ENCODE assay signal across 9 mouse cellular contexts in genomic region chr15:79400975-79401365, GRCm38 (mm10). TPM values are rescaled to one million over a fixed set of nuclear protein-coding genes. Genes with fewer than 3 reads are reported as not detected.
DNase-seq lines count a peak whose midpoint lies in the region; ATAC-seq lines count a peak whose summit lies in the region.
"Had no signal": no experiment of that assay in that cellular context is flagged by ENCODE, and none has a peak within 500 bp of the region (broad histone marks: within the 10 kb centered on the region; RNA-seq: fewer than 3 reads in every experiment).

No protein-coding gene starts in this region.

- DNase-seq in kidney, postnatal 25 days: no peak
- peak; percentile 51 for DNase-seq in heart, postnatal 4 days
- DNase-seq in thymus, postnatal 36 days: no peak
- no peak for DNase-seq in testis, postnatal 14 days (ENCODE audit: low spot score)
- DNase-seq in urinary bladder, postnatal 14 days (ENCODE audit: low spot score): no peak

- 49% methylated on average over 7 of the region's 7 CpGs for WGBS in kidney, embryonic 14.5 days
- 43% methylated on average over 7 of the region's 7 CpGs for WGBS in embryonic facial prominence, embryonic 12.5 days
- WGBS in midbrain, embryonic 16.5 days: 50% methylated on average over 7 of the region's 7 CpGs

- H3K27ac ChIP-seq in kidney, embryonic 14.5 days (ENCODE audit: low read depth, low read length): peak overlapping the region; percentile 30; the same call in 1 of the 2 replicates
- no peak overlapping the region for H3K27ac ChIP-seq in embryonic facial prominence, embryonic 12.5 days
- no peak overlapping the region for H3K27ac ChIP-seq in midbrain, embryonic 16.5 days (ENCODE audit: low read length)

- H3K36me3 ChIP-seq in kidney, embryonic 14.5 days (ENCODE audit: control insufficient read depth, insufficient read depth, low read length): peaks cover 7% of the 10 kb centered on the region; the same call in 1 of the 2 replicates
- peaks cover 6% of the 10 kb centered on the region; the same call in 1 of the 2 replicates for H3K36me3 ChIP-seq in embryonic facial prominence, embryonic 12.5 days
- no peaks in the 10 kb centered on the region for H3K36me3 ChIP-seq in midbrain, embryonic 16.5 days (ENCODE audit: control insufficient read depth, insufficient read depth, low read length)

- H3K27me3 ChIP-seq in kidney, embryonic 14.5 days (ENCODE audit: control insufficient read depth, insufficient read depth, low read length): no peaks in the 10 kb centered on the region
- no peaks in the 10 kb centered on the region for H3K27me3 ChIP-seq in embryonic facial prominence, embryonic 12.5 days
- H3K27me3 ChIP-seq in midbrain, embryonic 16.5 days (ENCODE audit: control insufficient read depth, insufficient read depth, low read depth, low read length): no peaks in the 10 kb centered on the region
- H3K27me3 ChIP-seq: Patski had no signal

- H3K4me3 ChIP-seq in kidney, embryonic 14.5 days (ENCODE audit: low read length): peak overlapping the region; percentile 6; the same call in 1 of the 2 replicates
- H3K4me3 ChIP-seq in embryonic facial prominence, embryonic 12.5 days: no peak overlapping the region
- H3K4me3 ChIP-seq in midbrain, embryonic 16.5 days (ENCODE audit: low read depth, low read length): 0 out of 2 replicates have a peak overlapping the region, but pooled peaks have one; percentile 3

- H3K4me2 ChIP-seq in kidney, embryonic 14.5 days (replicated peaks; ENCODE audit: low read depth, low read length): no peak overlapping the region
- peak overlapping the region; percentile 78; the same call in 1 of the 2 replicates for H3K4me2 ChIP-seq in embryonic facial prominence, embryonic 12.5 days (replicated peaks)
- H3K4me2 ChIP-seq in midbrain, embryonic 16.5 days (ENCODE audit: low read length): peak overlapping the region; percentile 89

- ATAC-seq in kidney, embryonic 14.5 days (ENCODE audit: low FRiP score, low TSS enrichment): no peak
- ATAC-seq in embryonic facial prominence, embryonic 12.5 days (ENCODE audit: insufficient number of reproducible peaks, insufficient read depth, low FRiP score, low TSS enrichment): no peak
- no peak for ATAC-seq in midbrain, embryonic 16.5 days
- ATAC-seq: Patski had no signal

- peak overlapping the region; percentile 20; the same call in 1 of the 2 replicates for H3K9ac ChIP-seq in kidney, embryonic 14.5 days (ENCODE audit: low read depth, low read length)
- peak overlapping the region; percentile 5 for H3K9ac ChIP-seq in embryonic facial prominence, embryonic 12.5 days
- H3K9ac ChIP-seq in midbrain, embryonic 16.5 days (ENCODE audit: low read depth, low read length): peak overlapping the region; percentile 56

- H3K4me1 ChIP-seq in kidney, embryonic 14.5 days (ENCODE audit: control insufficient read depth, insufficient read depth, low read length): peaks cover 42% of the 10 kb centered on the region
- H3K4me1 ChIP-seq in embryonic facial prominence, embryonic 12.5 days: peaks cover 40% of the 10 kb centered on the region
- H3K4me1 ChIP-seq in midbrain, embryonic 16.5 days (ENCODE audit: control insufficient read depth, insufficient read depth, low read length): peaks cover 35% of the 10 kb centered on the region

- H3K9me3 ChIP-seq in kidney, embryonic 14.5 days (ENCODE audit: control insufficient read depth, low read length): no peaks in the 10 kb centered on the region
- no peaks in the 10 kb centered on the region for H3K9me3 ChIP-seq in embryonic facial prominence, embryonic 12.5 days
- no peaks in the 10 kb centered on the region for H3K9me3 ChIP-seq in midbrain, embryonic 16.5 days (replicated peaks; ENCODE audit: control insufficient read depth, low read length, poor library complexity, severe bottlenecking)

RNA-seq across cellular contexts. Expression of gene Tmem184b, which starts 2.4 kb away (rescaled TPM):
- polyA plus RNA-seq in kidney, embryonic 14.5 days (2014; fragmentation: Nextera tagmentation; extraction: Ambion mirVana): 45.8 and 63.1 TPM in 2 replicates
- polyA plus RNA-seq in embryonic facial prominence, embryonic 12.5 days (2016; fragmentation: Nextera tagmentation; extraction: Ambion mirVana): 61.7 and 63.1 TPM in 2 replicates
- total RNA-seq in heart, postnatal 4 days (2021): 10 to 100 TPM; 68.1 to 73.4 TPM
- polyA plus RNA-seq in midbrain, embryonic 16.5 days (2015; fragmentation: Nextera tagmentation; extraction: Ambion mirVana): 42.5 and 43.2 TPM in 2 replicates

RNA-seq across cellular contexts. Expression of gene Csnk1e, which starts 54.4 kb away (rescaled TPM):
- polyA plus RNA-seq in kidney, embryonic 14.5 days (2014; fragmentation: Nextera tagmentation; extraction: Ambion mirVana): 88.8 and 107 TPM in 2 replicates
- 148 and 160 TPM in 2 replicates for polyA plus RNA-seq in embryonic facial prominence, embryonic 12.5 days (2016; fragmentation: Nextera tagmentation; extraction: Ambion mirVana)
- 100 to 1,000 TPM in 1 of 2 experiments, 10 to 100 TPM in 1; 99.6 to 108 TPM for total RNA-seq in heart, postnatal 4 days (2021)
- polyA plus RNA-seq in midbrain, embryonic 16.5 days (2015; fragmentation: Nextera tagmentation; extraction: Ambion mirVana): 193 and 218 TPM in 2 replicates

RNA-seq across cellular contexts. Expression of gene Maff, which starts 54.5 kb away (rescaled TPM):
- polyA plus RNA-seq in kidney, embryonic 14.5 days (2014; fragmentation: Nextera tagmentation; extraction: Ambion mirVana): 3.4 and 3.6 TPM in 2 replicates
- 1.8 and 1.9 TPM in 2 replicates for polyA plus RNA-seq in embryonic facial prominence, embryonic 12.5 days (2016; fragmentation: Nextera tagmentation; extraction: Ambion mirVana)
- 10 to 100 TPM in 1 of 2 experiments, 1 to 10 TPM in 1; 9.8 to 10.2 TPM for total RNA-seq in heart, postnatal 4 days (2021)
- polyA plus RNA-seq in midbrain, embryonic 16.5 days (2015; fragmentation: Nextera tagmentation; extraction: Ambion mirVana): 0.85 and 0.86 TPM in 2 replicates

Comparison
In these comparisons a context has a peak if more than half of its experiments do, and no peak if none do; other contexts are left out.
1. H3K9ac ChIP-seq: peak in every context shown above with its lines; median percentile 56 in midbrain, embryonic 16.5 days; 20 in kidney, embryonic 14.5 days; 5 in embryonic facial prominence, embryonic 12.5 days.